Mouse (Mus musculus) T-helper 2 cell (primary cell): ENCODE measurements around the gene Fam69b.

Source experiments
- in situ Hi-C: fragments of 300-600 bp; cut with MboI, MseI; formaldehyde crosslinking; loops from one replicate; pipeline ENCODE4 v1.15.1; 2025; ENCODE audit warnings: high pct_unique_total_duplicates

Gene Fam69b

GRCm38 (mm10) chr2:26597810-26598209 is 30.4 kb upstream of the Fam69b start:
- in situ Hi-C loops, result loop anchor here (10.0 kb wide), 1 partner anchor 553 kb away; no protein-coding TSS in a partner anchor

- in situ Hi-C loops, result loop anchor here (10.0 kb wide), 1 partner anchor 554 kb away; no protein-coding TSS in a partner anchor
Observed at GRCm38 (mm10) chr2:26598462-26598861, 29.8 kb upstream of the Fam69b start.

GRCm38 (mm10) chr2:26599965-26600364 is 28.3 kb upstream of the Fam69b start:
- in situ Hi-C loops, result loop anchor here (10.0 kb wide), 1 partner anchor 555 kb away; no protein-coding TSS in a partner anchor

DNA sequence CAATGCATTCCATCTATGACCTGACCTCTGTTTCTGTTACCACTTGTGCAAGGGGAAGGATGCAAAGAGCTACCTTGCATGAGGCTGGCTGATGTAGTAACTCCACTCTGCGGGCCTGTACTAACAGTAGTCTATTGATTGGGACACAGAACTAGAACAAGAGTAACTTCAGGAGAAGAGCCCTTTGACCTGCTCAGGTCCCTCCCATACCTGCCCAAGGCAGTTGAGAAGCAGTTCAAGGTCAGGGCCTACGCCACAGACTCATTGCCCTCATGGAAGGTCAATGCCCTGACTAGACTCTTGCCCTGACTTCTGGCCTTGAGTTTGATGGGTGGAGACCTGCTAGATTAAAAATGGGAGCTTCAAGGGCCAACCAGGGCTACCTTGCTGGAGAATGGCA is 27.6 kb upstream of the Fam69b start:
- in situ Hi-C loops, result no loop called here

- in situ Hi-C loops, result no loop called here
Observed at GRCm38 (mm10) chr2:26601595-26601994, 26.7 kb upstream of the Fam69b start.

DNA sequence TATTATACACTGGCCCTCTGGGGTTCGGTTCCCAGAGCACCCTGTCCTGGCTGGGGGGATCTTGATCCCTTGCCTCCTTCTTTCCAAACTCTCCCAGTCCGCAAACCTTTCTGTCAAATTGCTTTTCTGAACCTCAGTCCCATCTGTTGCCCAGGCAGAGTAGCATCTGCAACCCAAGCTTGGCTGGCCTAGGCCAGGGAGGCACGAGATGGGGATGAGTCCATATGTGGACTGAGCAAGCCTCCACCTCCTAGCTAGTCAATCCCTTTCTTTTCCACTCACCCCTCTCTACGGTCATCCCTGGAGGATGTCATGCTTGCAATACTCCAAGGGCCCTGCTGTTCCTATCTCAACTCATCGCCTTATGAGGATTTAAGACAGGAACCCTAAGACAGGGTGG is 25.6 kb upstream of the Fam69b start:
- in situ Hi-C loops, result no loop called here

DNA sequence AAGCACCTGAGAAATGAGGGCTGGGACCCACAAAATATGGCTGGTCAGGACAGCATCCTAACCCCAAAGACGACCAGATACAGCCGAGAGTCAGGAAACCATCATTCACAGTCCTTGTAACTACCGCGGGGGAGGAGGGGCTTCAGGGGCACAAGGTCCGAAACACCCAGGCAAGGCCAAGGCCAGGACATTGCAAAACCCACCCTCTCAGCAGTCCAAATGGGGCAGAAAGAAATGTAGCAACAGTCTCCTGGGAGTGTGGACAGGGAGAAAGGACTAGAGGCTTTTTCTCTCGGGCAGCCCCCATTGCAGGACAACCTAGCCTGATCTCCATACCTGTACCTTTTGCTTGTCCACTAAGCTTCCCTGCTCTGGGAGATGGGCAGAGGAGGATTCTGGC is 25.1 kb upstream of the Fam69b start:
- in situ Hi-C loops, result no loop called here

DNA sequence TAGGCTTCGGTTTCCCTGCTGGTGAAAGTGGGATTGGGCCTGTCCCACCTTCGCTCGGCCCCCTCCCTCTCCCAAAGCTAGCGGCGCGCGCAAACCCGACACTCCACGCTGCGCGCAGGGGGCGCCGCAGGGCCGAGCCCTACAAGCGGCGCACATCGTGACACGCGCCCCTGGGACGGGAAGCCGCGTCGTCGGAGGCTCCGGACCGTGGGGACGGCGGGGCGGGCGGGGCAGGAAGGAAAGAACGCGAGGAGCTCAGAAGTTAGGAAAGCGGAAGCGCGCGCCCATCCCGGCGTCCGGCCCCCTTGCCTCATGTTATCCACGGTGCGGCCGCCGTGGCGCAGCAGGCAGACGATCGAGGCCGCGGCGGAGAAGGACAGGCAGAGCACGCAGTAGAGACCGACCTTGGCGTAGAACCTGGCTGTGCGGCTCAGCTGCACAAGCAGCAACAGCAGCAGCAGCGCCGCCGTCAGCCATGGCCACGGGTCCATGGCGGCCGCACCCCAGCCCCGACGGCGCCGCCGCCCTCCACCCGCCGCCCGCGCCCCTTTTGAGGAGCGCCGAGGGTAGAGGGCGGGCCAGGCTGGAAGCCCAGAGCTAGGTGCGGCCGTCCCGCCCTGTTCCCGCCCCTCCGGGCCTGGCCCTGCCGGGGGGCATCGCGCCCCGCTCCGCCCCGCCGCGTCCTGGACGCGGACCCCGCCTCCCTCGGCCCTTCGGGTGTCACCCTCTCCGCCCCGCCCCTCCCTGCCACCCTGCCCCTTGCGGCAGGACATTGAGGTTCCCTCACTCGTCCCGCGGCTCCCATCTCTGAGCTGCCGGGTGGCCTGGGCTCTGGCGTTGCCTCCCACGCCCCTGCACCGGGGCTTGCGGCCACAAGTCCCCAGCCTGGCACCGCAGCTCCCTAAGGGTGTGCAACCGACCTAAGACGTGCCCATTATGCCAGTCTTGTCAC is 24.3 kb upstream of the Fam69b start, which contains the start of gene Agpat2:
TSS of gene Agpat2 (minus strand) at position 698 of the 952 bp plus-strand sequence.
- in situ Hi-C loops, result no loop called here

DNA sequence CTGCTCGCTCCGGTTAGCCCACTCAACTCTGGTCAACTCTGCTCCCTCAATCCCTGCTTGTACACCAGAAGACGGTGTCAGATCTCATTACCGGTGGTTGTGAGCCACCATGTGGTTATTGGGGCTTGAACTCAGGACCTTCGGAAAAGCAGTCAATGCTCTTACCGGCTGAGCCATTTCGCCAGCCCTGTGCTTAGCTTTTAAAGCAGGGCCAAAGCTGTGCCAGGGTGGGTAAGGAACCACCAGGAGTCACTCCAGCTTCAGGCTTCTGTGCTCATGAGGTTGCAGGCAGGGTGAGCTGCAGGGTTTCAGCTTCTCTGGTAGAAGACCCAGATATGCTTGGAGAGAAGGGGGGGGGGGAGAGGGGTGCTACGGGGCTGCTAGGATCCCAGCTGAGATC is 22.9 kb upstream of the Fam69b start:
- in situ Hi-C loops, result no loop called here

DNA sequence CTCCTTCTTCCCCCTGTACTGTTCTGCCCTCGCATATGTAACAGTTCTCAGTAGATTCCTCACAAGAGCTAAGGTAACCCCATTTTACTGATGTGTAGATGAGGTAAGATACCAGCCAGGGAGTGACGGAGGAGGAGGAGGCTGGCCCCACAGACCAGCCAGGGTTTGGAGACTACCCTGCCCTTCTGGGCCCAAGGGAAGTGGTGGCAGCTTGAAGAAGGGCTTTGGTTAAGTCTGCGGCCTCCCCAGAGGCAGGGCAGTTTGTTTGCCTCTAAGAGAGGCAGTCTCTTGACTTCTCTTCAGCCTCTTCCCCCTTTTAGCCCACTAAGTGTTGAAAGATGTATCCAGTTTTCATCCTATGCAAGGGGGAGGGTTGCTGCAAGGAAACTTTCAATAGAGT is 21.7 kb upstream of the Fam69b start:
- in situ Hi-C loops, result no loop called here

DNA sequence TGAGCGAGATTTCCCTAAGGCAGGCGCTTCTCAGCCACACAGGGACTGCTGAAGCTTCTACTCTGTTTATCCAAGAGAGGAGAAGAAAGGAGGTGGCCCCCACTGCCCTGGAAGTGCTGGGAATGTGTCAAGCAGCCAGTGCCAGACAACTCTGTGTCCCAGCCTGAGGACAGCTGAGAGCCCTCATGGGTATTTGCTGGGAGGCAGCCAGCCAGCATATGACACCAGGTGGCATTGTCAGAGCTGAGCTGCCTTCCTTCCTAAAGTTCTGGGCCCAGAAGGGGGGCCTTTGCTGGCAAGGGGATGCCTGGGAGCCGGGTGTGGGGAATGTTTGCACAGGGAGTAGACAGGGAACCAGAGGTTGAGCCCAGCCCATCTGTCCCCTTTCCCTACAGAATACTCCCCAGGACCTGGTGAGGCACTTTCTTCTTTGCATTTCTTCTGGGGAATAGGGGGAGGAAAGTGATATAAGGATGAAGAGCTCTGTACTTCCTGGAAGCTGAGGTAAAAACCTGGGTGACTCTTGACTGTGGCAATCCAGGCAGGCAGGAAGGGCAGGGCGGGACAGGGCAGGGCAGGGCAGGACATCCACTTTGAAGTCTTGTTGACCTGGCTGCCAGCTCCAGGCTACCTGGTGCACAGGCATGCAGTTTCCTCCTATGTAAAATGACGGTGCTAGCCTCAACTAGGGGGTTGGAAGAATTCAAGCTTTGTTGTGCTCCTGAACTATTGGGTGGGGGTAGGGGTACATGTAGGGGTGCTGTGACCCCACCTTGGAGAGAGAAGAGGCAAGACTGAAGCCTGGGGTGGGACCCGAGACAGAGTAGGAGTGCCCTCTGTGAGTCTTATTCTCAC is 21.0 kb upstream of the Fam69b start:
- in situ Hi-C loops, result no loop called here

DNA sequence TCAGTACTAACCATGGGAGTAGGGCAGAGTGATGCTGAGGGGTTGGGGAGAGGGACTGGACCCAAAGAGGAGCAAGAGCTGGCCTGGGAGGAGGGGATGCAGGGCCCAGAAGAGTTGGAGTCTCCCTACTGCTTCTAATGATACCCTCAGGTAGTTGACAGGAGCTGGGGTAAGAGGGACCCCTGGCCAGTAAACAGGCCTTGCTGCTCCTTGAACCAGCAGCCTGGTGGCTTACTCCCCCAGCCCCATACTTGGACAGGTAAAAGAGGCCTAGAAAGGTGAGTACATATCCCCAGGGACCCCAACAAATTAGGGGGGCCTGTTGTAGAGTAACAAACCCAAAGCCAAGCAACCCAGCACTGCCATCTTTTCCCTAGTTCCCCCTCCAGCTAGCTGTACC is 19.5 kb upstream of the Fam69b start:
- in situ Hi-C loops, result no loop called here

DNA sequence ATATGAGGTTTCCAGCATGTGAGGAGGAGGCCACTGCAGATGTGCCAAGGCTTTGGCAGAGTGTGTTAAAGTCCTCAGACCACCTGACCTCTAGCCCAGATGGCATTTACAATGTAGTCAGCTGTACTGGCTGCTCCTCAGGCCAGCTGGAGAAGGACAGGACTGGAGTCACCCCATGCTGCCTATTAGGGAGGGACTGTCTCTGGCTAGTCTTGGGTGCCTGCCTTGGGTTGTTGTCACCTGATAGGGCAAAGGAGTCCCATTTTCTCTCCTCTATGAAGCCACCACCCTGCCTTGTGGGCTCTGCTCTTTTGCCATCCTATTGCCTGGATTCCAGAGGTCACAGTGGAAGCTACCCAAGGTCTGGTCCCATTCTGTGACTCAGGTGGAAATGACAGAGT is 19.0 kb upstream of the Fam69b start:
- in situ Hi-C loops, result no loop called here

- in situ Hi-C loops, result no loop called here
Observed at GRCm38 (mm10) chr2:26610526-26610925, 17.7 kb upstream of the Fam69b start.

GRCm38 (mm10) chr2:26611054-26611453 is 17.2 kb upstream of the Fam69b start:
- in situ Hi-C loops, result no loop called here

- in situ Hi-C loops, result no loop called here
Observed at GRCm38 (mm10) chr2:26611896-26612295, 16.4 kb upstream of the Fam69b start.

GRCm38 (mm10) chr2:26614903-26615302 is 13.4 kb upstream of the Fam69b start:
- in situ Hi-C loops, result no loop called here

- in situ Hi-C loops, result no loop called here
Observed at GRCm38 (mm10) chr2:26615459-26616124, 12.7 kb upstream of the Fam69b start.

- in situ Hi-C loops, result no loop called here
Observed at GRCm38 (mm10) chr2:26617331-26617730, 10.9 kb upstream of the Fam69b start.

- in situ Hi-C loops, result no loop called here
Observed at GRCm38 (mm10) chr2:26617928-26618327, 10.3 kb upstream of the Fam69b start.

- in situ Hi-C loops, result no loop called here
Observed at GRCm38 (mm10) chr2:26621246-26621645, 7.0 kb upstream of the Fam69b start.

DNA sequence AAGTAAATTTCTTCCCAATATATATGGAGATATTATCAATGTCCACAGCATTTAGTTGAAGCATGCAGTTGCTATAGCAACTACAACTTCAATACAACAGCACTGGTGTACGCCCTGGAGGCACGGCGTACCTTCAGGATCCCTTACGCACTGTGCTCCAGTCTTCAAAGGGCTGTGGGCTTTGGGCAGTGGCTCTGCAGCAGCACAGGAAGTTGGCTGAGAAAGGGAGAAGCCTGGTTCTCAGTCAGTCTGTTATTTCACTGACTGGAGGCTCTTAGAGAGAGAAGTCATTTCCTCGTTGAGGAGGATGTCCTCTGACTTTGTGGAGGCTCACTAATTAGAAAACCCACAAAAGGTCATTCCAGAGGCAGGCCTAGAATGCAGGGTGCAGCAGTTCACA is 5.3 kb upstream of the Fam69b start:
- in situ Hi-C loops, result no loop called here
